Mouse (Mus musculus) myocyte (in vitro differentiated cells): ENCODE data around the gene Avil.

Experiments used
- CEBPB ChIP-seq: IDR thresholded peaks from 2 replicates; pipeline ENCODE4 v1.6.1; 2011; ENCODE audit warnings: mild to moderate bottlenecking, moderate library complexity; ENCODE audit not compliant: poor library complexity, insufficient read depth, severe bottlenecking
- E2F4 ChIP-seq: IDR thresholded peaks from one replicate; pipeline ENCODE4 v1.6.1; 2011; ENCODE audit warnings: mild to moderate bottlenecking, control low read depth, moderate library complexity; ENCODE audit not compliant: insufficient read depth
- MYOD1 ChIP-seq, 3 experiments: IDR thresholded peaks; one replicate each; pipeline ENCODE4 v1.6.1; 2011; ENCODE audit warnings: control low read depth in 2 of 3, low read depth in 2 of 3, mild to moderate bottlenecking in 2 of 3, moderate library complexity in 1 of 3; ENCODE audit not compliant: insufficient read length in 2 of 3, control insufficient read depth in 1 of 3
- MYOG ChIP-seq, 3 experiments: IDR thresholded peaks; one replicate each; pipeline ENCODE4 v1.6.1; 2011; ENCODE audit warnings: control low read depth in 2 of 3, low read depth in 2 of 3, mild to moderate bottlenecking in 2 of 3; ENCODE audit not compliant: insufficient read length in 2 of 3, control insufficient read depth in 1 of 3, insufficient read depth in 1 of 3
- POLR2A ChIP-seq: IDR thresholded peaks from one replicate; pipeline ENCODE4 v1.6.1; 2011; ENCODE audit warnings: low read depth, mild to moderate bottlenecking, control low read depth, moderate library complexity; ENCODE audit not compliant: insufficient read length
- SRF ChIP-seq: IDR thresholded peaks from one replicate; pipeline ENCODE4 v1.6.1; 2011; ENCODE audit warnings: low read depth; ENCODE audit not compliant: control insufficient read depth, insufficient read length
- TCF12 ChIP-seq: IDR thresholded peaks from one replicate; pipeline ENCODE4 v1.6.1; 2011; ENCODE audit warnings: mild to moderate bottlenecking, control low read depth; ENCODE audit not compliant: poor library complexity, insufficient read depth, severe bottlenecking
- USF1 ChIP-seq: IDR thresholded peaks from one replicate; pipeline ENCODE4 v1.6.1; 2011; ENCODE audit warnings: low read depth, mild to moderate bottlenecking, control low read depth, moderate library complexity

DNA sequence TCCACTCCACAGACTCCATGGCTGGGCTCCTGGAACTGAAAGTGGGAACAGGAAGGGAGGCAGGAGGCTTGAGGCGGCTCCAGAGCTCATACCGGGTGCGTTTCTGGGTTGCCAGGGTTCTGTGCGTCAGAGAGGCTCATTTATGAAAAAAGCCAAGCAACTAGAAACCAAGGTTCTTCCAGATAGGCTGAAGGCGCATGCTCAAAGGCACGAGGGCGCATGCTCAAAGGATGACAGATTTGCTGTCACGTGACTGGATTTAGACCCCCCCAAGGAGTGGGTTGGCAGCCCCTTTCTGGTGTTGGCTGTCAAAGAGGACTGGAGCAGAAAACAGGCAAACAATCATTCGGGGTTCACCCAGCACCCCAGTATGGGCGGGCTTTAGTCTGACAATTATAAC is 38.8 kb upstream of the Avil start:
- no peak for TF ChIP-seq MYOG (IDR thresholded peaks at IDR 0.05; ENCODE audit: control insufficient read depth in 1 of 3, insufficient read depth in 1 of 3, insufficient read length in 2 of 3, low read depth in 2 of 3)
- no peak for TF ChIP-seq POLR2A
- TF ChIP-seq MYOD1 (IDR thresholded peaks at IDR 0.05; ENCODE audit: control insufficient read depth in 1 of 3, insufficient read length in 2 of 3, low read depth in 2 of 3), result no peak
- TF ChIP-seq USF1, result peak; percentile 54
- no peak for TF ChIP-seq CEBPB
- TF ChIP-seq SRF, result no peak
- TF ChIP-seq E2F4, result no peak
- TF ChIP-seq TCF12, result no peak
